Comparison of ENCODE assay signal across 7 mouse cellular contexts in the genomic region with DNA sequence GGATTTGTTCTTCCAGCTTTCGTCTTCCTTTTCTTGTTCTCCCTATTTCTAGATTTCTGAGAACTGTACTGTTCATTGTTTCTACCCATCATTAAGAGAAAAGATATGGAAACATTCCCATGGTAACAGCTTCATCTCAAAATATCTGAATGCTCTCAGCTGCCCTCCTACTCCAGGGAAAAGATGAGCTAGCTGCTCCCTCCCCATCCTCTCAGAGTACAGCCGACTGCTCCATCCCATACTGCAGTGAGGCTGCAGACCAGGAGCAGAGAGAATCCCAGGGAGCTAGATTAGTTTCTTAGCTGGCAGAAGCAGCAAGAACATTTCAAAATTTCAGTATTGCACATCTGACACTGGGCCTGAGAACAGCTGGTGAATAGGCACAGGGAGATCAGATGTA.
"Had no signal": no experiment of that assay in that cellular context is flagged by ENCODE, and none has a peak within 500 bp of the region (broad histone marks: within the 10 kb centered on the region; RNA-seq: fewer than 3 reads in every experiment).

No protein-coding gene starts in this region.

- ATAC-seq: intestine, embryonic 16.5 days; midbrain, embryonic 15.5 days had no signal

- DNase-seq: kidney, adult 2 months; kidney, postnatal 14 days; left cerebral cortex, postnatal 4 days; lung, adult 18-20 months; thymus, postnatal 4 days had no signal
